10 mouse cellular contexts compared by ENCODE assay signal in genomic region chr1:151685666-151686309, GRCm38 (mm10).
DNase-seq lines count a peak whose midpoint lies in the region; ATAC-seq and TF ChIP-seq lines count a peak whose summit lies in the region.
"Had no signal": no experiment of that assay in that cellular context is flagged by ENCODE, and none has a peak within 500 bp of the region (broad histone marks: within the 10 kb centered on the region; RNA-seq: fewer than 3 reads in every experiment).

No protein-coding gene starts in this region.

- DNase-seq in lung, postnatal 0 days (ENCODE audit: low spot score), result peak; percentile 47
- no peak for DNase-seq in lung, postnatal 25 days (ENCODE audit: low spot score)
- peak; percentile 73 for DNase-seq in adrenal gland, postnatal 10 days
- DNase-seq in thymus, postnatal 0 days (ENCODE audit: low spot score), result no peak
- no peak for DNase-seq in spleen, postnatal 36 days (ENCODE audit: low spot score in 2 of 2)
- DNase-seq: kidney, adult 18-20 months; right cerebral cortex, adult 18-20 months had no signal

- H3K9me3 ChIP-seq in lung, postnatal 0 days (ENCODE audit: low read length), result no peaks in the 10 kb centered on the region
- no peaks in the 10 kb centered on the region for H3K9me3 ChIP-seq in embryonic facial prominence, embryonic 13.5 days
- H3K9me3 ChIP-seq: lung, embryonic 15.5 days had no signal

- TF ChIP-seq CTCF in lung, postnatal 0 days (IDR thresholded peaks at IDR 0.05), result no peak
- no peak for TF ChIP-seq CTCF in olfactory bulb, adult 2 months (IDR thresholded peaks at IDR 0.05; ENCODE audit: insufficient read depth, low read depth, low read length)

- ATAC-seq in lung, postnatal 0 days, result 0 out of 2 replicates have a peak, but pooled peaks have one; percentile 16
- ATAC-seq in embryonic facial prominence, embryonic 13.5 days (ENCODE audit: insufficient number of reproducible peaks, insufficient read depth, low FRiP score, low TSS enrichment, low read depth), result 0 out of 2 replicates have a peak, but pooled peaks have one; percentile 2

- no peaks in the 10 kb centered on the region for H3K36me3 ChIP-seq in lung, postnatal 0 days (ENCODE audit: insufficient read depth, low read length)
- H3K36me3 ChIP-seq in embryonic facial prominence, embryonic 13.5 days, result no peaks in the 10 kb centered on the region
- H3K36me3 ChIP-seq: lung, embryonic 15.5 days had no signal

- WGBS in lung, postnatal 0 days, result 26% methylated on average over 12 of the region's 12 CpGs
- WGBS in embryonic facial prominence, embryonic 13.5 days, result 14% methylated on average over 12 of the region's 12 CpGs
- 52% methylated on average over 12 of the region's 12 CpGs for WGBS in olfactory bulb, adult 2 months

- no peak overlapping the region for H3K4me3 ChIP-seq in lung, postnatal 0 days (ENCODE audit: low read depth, low read length)
- H3K4me3 ChIP-seq in embryonic facial prominence, embryonic 13.5 days, result no peak overlapping the region
- no peak overlapping the region for H3K4me3 ChIP-seq in olfactory bulb, adult 2 months (ENCODE audit: insufficient read depth, low read depth, low read length)
- H3K4me3 ChIP-seq: lung, embryonic 15.5 days had no signal

- TF ChIP-seq EP300 in lung, postnatal 0 days (IDR thresholded peaks at IDR 0.05), result peak; percentile 73; the same call in 1 of the 2 replicates

- peaks cover 17% of the 10 kb centered on the region; the same call in 1 of the 2 replicates for H3K4me1 ChIP-seq in lung, postnatal 0 days (ENCODE audit: insufficient read depth, low read depth, low read length)
- peaks cover 47% of the 10 kb centered on the region for H3K4me1 ChIP-seq in embryonic facial prominence, embryonic 13.5 days
- peaks cover 11% of the 10 kb centered on the region for H3K4me1 ChIP-seq in olfactory bulb, adult 2 months (ENCODE audit: control insufficient read depth, insufficient read depth, low read length)

- H3K4me2 ChIP-seq in lung, postnatal 0 days (replicated peaks; ENCODE audit: low read depth, low read length), result no peak overlapping the region
- peak overlapping the region; percentile 20; the same call in 1 of the 2 replicates for H3K4me2 ChIP-seq in embryonic facial prominence, embryonic 13.5 days
- H3K4me2 ChIP-seq: lung, embryonic 15.5 days had no signal

- no peak for TF ChIP-seq POLR2A in olfactory bulb, adult 2 months (IDR thresholded peaks at IDR 0.05; ENCODE audit: insufficient read depth, low read depth, low read length)

- H3K9ac ChIP-seq in lung, postnatal 0 days (replicated peaks; ENCODE audit: low read depth), result no peak overlapping the region
- H3K9ac ChIP-seq in embryonic facial prominence, embryonic 13.5 days, result no peak overlapping the region
- H3K9ac ChIP-seq: lung, embryonic 15.5 days had no signal

- no peak overlapping the region for H3K27ac ChIP-seq in lung, postnatal 0 days (ENCODE audit: low read length)
- peak overlapping the region; percentile 86 for H3K27ac ChIP-seq in embryonic facial prominence, embryonic 13.5 days
- H3K27ac ChIP-seq in olfactory bulb, adult 2 months (ENCODE audit: insufficient read depth, low read depth, low read length), result 0 out of 2 replicates have a peak overlapping the region, but pooled peaks have one; percentile 28
- H3K27ac ChIP-seq: lung, embryonic 15.5 days had no signal

- no peaks in the 10 kb centered on the region for H3K27me3 ChIP-seq in lung, postnatal 0 days (replicated peaks; ENCODE audit: insufficient read depth, low read length)
- H3K27me3 ChIP-seq in embryonic facial prominence, embryonic 13.5 days, result no peaks in the 10 kb centered on the region
- H3K27me3 ChIP-seq: lung, embryonic 15.5 days had no signal

Comparison
In these comparisons a context has a peak if more than half of its experiments do, and no peak if none do; other contexts are left out.
1. DNase-seq: peak in lung, postnatal 0 days (single experiment) and adrenal gland, postnatal 10 days (single experiment); none in lung, postnatal 25 days (single experiment), thymus, postnatal 0 days (single experiment) and spleen, postnatal 36 days (0 of 2).